Mouse (Mus musculus) embryonic facial prominence, embryonic 10.5 days (tissue): ENCODE data around the gene Emilin2. TPM values are rescaled to one million over a fixed set of nuclear protein-coding genes. Genes with fewer than 3 reads are reported as not detected.

Experiments
- DNase-seq: peaks from one replicate; pipeline ENCODE4 v3.0.0-alpha.2; 2017; ENCODE audit warnings: low spot score
- H3K27ac ChIP-seq: fragments of 300-500 bp; sonication (generic); replicated peaks from 2 replicates; pipeline ENCODE4 v1.5.1; 2016; ENCODE audit warnings: mild to moderate bottlenecking
- H3K27me3 ChIP-seq: fragments of 300-500 bp; sonication (generic); replicated peaks from 2 replicates; pipeline ENCODE4 v1.6.1; 2016; ENCODE audit warnings: low read depth, mild to moderate bottlenecking; ENCODE audit not compliant: poor library complexity, severe bottlenecking
- H3K36me3 ChIP-seq: fragments of 300-500 bp; sonication (generic); replicated peaks from 2 replicates; pipeline ENCODE4 v1.6.1; 2016; ENCODE audit warnings: mild to moderate bottlenecking, moderate library complexity
- H3K4me1 ChIP-seq: fragments of 300-500 bp; sonication (generic); 2 replicates; pipeline ENCODE4 v1.6.1; 2016
- H3K4me3 ChIP-seq: fragments of 300-500 bp; sonication (generic); 2 replicates; pipeline ENCODE4 v1.5.1; 2016; ENCODE audit warnings: mild to moderate bottlenecking, moderate library complexity
- H3K9me3 ChIP-seq: fragments of 300-500 bp; sonication (generic); 2 replicates; pipeline ENCODE4 v1.6.1; 2016; ENCODE audit warnings: mild to moderate bottlenecking
- WGBS: fragments of 180-500 bp; shearing (Covaris S2); methylation state at CpG from one replicate; pipeline ENCODE4 v1.1.7; 2016; 5-methylcytosine and 5-hydroxymethylcytosine counted together
- polyA plus RNA-seq: library from polyadenylated mRNA; unstranded; fragments of >200 nt; fragmentation: Nextera tagmentation; extraction: Ambion mirVana; gene quantifications from 2 replicates; pipeline ENCODE4 v1.2.1, GENCODE M21; 2016

Gene Emilin2
- polyA plus RNA-seq, 1 experiment from 2014 or later = 22.2 TPM

DNA sequence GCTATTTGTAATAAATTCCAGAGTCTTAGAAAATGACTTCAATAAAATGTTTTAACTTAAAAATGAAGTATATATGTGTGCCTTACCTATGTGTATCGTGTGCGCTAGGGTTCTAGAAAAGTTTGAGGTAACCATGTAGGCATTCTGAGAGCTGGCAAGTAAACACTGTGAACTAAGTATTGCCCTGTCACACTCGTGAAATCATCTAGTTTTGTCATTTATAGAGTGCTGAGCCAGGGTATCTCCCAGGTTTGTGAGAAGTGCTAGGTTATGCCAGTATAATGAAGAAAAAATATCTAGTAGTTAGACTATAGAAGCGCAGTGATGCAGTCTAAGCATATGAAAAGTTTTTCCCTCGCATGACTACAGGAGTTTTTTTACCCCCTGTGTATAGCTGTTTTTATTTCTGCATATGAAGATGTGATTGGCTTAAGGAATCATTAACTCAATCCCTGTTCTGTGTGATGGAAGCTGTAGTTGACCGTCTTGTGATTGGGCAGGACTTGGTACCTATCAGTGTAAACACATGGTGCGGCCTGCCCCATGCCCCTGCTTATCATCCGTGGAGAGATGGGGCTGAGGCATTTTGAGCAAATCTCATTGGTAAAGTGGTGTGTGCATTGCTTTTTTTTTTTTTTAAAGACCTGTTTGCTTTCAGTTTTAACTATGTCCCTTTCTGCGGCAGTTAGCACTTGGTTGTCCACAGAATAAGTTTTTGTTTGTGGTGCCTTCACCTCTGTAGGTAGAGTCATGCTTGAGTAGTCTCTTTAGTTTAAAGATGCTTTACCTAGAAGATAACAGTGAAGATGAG lies 107.6 kb downstream of the Emilin2 start:
- Histone ChIP-seq H3K27ac (no peak overlapping the region), H3K4me1 (peaks cover 16% of the 10 kb centered on the region), H3K4me3 (no peak overlapping the region), H3K27me3 (no peaks in the 10 kb centered on the region), H3K36me3 (peaks cover 17% of the 10 kb centered on the region), H3K9me3 (no peaks in the 10 kb centered on the region)
- WGBS = 94% methylated on average over 9 of the region's 9 CpGs
- no peak for DNase-seq

Other genes with a start within 250 kb of the Emilin2 start
- 42.1 and 45.2 TPM in 2 replicates for gene Lpin2, start 129.4 kb downstream of the Emilin2 start, polyA plus RNA-seq
- 7.6 and 7.7 TPM in 2 replicates for gene Gm4707, start 147.9 kb upstream of the Emilin2 start, polyA plus RNA-seq
- gene Smchd1, start 163.4 kb upstream of the Emilin2 start, polyA plus RNA-seq = 87.7 and 90.1 TPM in 2 replicates
- 61.4 and 62.6 TPM in 2 replicates for gene Ndc80, start 214.9 kb upstream of the Emilin2 start, polyA plus RNA-seq
- gene Spdya, start 240.1 kb upstream of the Emilin2 start, polyA plus RNA-seq = 0.79 and 0.87 TPM in 2 replicates